ENCODE assay signal across 8 mouse cellular contexts in the genomic region with DNA sequence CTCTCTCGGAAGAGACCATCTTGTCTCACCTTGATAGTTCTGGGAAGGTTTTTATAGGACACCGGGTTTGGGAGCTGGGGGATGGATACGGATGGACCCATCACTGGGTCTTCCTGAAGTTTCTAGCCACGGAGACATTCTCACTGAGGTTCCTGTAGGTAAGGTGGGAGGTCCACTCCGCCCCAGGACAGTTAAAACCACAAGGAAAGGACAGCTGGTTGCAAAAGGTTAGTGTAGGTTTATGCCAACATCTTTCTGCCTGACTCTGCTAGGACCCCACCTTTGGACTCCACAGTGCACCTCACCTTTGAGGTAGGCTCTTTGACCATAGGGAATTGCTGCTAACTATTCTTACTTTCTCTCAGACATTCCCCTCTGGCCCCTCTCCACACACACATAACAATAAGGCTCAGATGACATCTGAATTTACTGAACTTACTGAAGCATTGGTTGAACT. TPM values are rescaled to one million over a fixed set of nuclear protein-coding genes. Genes with fewer than 3 reads are reported as not detected.
A peak's percentile ranks its signal among the peaks of the same experiment; 100 is the strongest.
DNase-seq lines count a peak whose midpoint lies in the region; ATAC-seq and TF ChIP-seq lines count a peak whose summit lies in the region.

No protein-coding gene starts in this region.

- H3K9me3 ChIP-seq in kidney, embryonic 15.5 days (replicated peaks) = no peaks in the 10 kb centered on the region
- no peaks in the 10 kb centered on the region for H3K9me3 ChIP-seq in embryonic facial prominence, embryonic 11.5 days (replicated peaks; ENCODE audit: control insufficient read depth, low read length)
- no peaks in the 10 kb centered on the region for H3K9me3 ChIP-seq in intestine, embryonic 14.5 days (ENCODE audit: control insufficient read depth, low read length)
- no peaks in the 10 kb centered on the region for H3K9me3 ChIP-seq in midbrain, postnatal 0 days (ENCODE audit: low read length)

- 0 out of 2 replicates have a peak, but pooled peaks cover 4% of the 10 kb centered on the region for H3K36me3 ChIP-seq in kidney, embryonic 15.5 days
- no peaks in the 10 kb centered on the region for H3K36me3 ChIP-seq in embryonic facial prominence, embryonic 11.5 days (replicated peaks; ENCODE audit: control insufficient read depth, insufficient read depth, low read depth, low read length)
- H3K36me3 ChIP-seq in intestine, embryonic 14.5 days (ENCODE audit: control insufficient read depth, insufficient read depth, low read length) = no peaks in the 10 kb centered on the region
- no peaks in the 10 kb centered on the region for H3K36me3 ChIP-seq in midbrain, postnatal 0 days (ENCODE audit: insufficient read depth, low read length)

- H3K4me2 ChIP-seq in kidney, embryonic 15.5 days = peak overlapping the region; percentile 64
- H3K4me2 ChIP-seq in embryonic facial prominence, embryonic 11.5 days (ENCODE audit: low read depth, low read length) = peak overlapping the region; percentile 59
- H3K4me2 ChIP-seq in intestine, embryonic 14.5 days (ENCODE audit: low read length) = peak overlapping the region; percentile 74
- peak overlapping the region; percentile 66 for H3K4me2 ChIP-seq in midbrain, postnatal 0 days (ENCODE audit: low read depth, low read length, poor library complexity, severe bottlenecking)

- DNase-seq in kidney, postnatal 25 days = no peak
- DNase-seq in embryonic facial prominence, embryonic 11.5 days (ENCODE audit: low spot score) = no peak
- DNase-seq in intestine, embryonic 14.5 days (ENCODE audit: low spot score) = no peak
- DNase-seq in midbrain, postnatal 0 days (ENCODE audit: low spot score) = no peak
- no peak for DNase-seq in c-Kit-positive CD71-positive TER-119-positive erythroid progenitor cells, embryonic 14.5 days (ENCODE audit: low spot score)
- DNase-seq in ovary, postnatal 36 days (ENCODE audit: low spot score) = no peak
- DNase-seq in adipocyte (ENCODE audit: low spot score) = no peak

- H3K4me1 ChIP-seq in kidney, embryonic 15.5 days = peaks cover 13% of the 10 kb centered on the region
- H3K4me1 ChIP-seq in embryonic facial prominence, embryonic 11.5 days (ENCODE audit: control insufficient read depth, insufficient read depth, low read length) = no peaks in the 10 kb centered on the region
- H3K4me1 ChIP-seq in intestine, embryonic 14.5 days (replicated peaks; ENCODE audit: control insufficient read depth, insufficient read depth, low read length) = no peaks in the 10 kb centered on the region; the same call in 1 of the 2 replicates
- H3K4me1 ChIP-seq in midbrain, postnatal 0 days (ENCODE audit: insufficient read depth, low read length) = 0 out of 2 replicates have a peak, but pooled peaks cover 3% of the 10 kb centered on the region

- WGBS in kidney, embryonic 15.5 days = 6% methylated on average over 5 of the region's 5 CpGs
- 10% methylated on average over 5 of the region's 5 CpGs for WGBS in embryonic facial prominence, embryonic 11.5 days
- 2% methylated on average over 5 of the region's 5 CpGs for WGBS in intestine, embryonic 14.5 days
- WGBS in midbrain, postnatal 0 days = 10% methylated on average over 5 of the region's 5 CpGs

- no peak for ATAC-seq in kidney, embryonic 15.5 days (replicated peaks; ENCODE audit: low FRiP score)
- peak; percentile 15 for ATAC-seq in embryonic facial prominence, embryonic 11.5 days (replicated peaks; ENCODE audit: insufficient number of reproducible peaks, low FRiP score, low TSS enrichment, low read depth)
- peak; percentile 30 for ATAC-seq in intestine, embryonic 14.5 days (replicated peaks; ENCODE audit: low FRiP score, low TSS enrichment, low read depth)
- no peak for ATAC-seq in midbrain, postnatal 0 days (ENCODE audit: low FRiP score)

- peak overlapping the region; percentile 74 for H3K4me3 ChIP-seq in kidney, embryonic 15.5 days (replicated peaks)
- peak overlapping the region; percentile 76 for H3K4me3 ChIP-seq in embryonic facial prominence, embryonic 11.5 days (ENCODE audit: low read depth, low read length)
- peak overlapping the region; percentile 84 for H3K4me3 ChIP-seq in intestine, embryonic 14.5 days (ENCODE audit: low read depth, low read length)
- H3K4me3 ChIP-seq in midbrain, postnatal 0 days (ENCODE audit: low read depth, low read length) = peak overlapping the region; percentile 98

- peak overlapping the region; percentile 87 for H3K9ac ChIP-seq in kidney, embryonic 15.5 days
- peak overlapping the region; percentile 98 for H3K9ac ChIP-seq in embryonic facial prominence, embryonic 11.5 days (replicated peaks; ENCODE audit: low read length)
- H3K9ac ChIP-seq in intestine, embryonic 14.5 days (ENCODE audit: low read length) = peak overlapping the region; percentile 83
- peak overlapping the region; percentile 99 for H3K9ac ChIP-seq in midbrain, postnatal 0 days (replicated peaks; ENCODE audit: low read length, poor library complexity, severe bottlenecking)

- peak overlapping the region; percentile 94 for H3K27ac ChIP-seq in kidney, embryonic 15.5 days
- H3K27ac ChIP-seq in embryonic facial prominence, embryonic 11.5 days (replicated peaks; ENCODE audit: low read depth, low read length) = no peak overlapping the region
- peak overlapping the region; percentile 90 for H3K27ac ChIP-seq in intestine, embryonic 14.5 days (ENCODE audit: low read depth)
- H3K27ac ChIP-seq in midbrain, postnatal 0 days (ENCODE audit: low read depth, low read length) = peak overlapping the region; percentile 94

- no peaks in the 10 kb centered on the region for H3K27me3 ChIP-seq in kidney, embryonic 15.5 days
- H3K27me3 ChIP-seq in embryonic facial prominence, embryonic 11.5 days (ENCODE audit: control insufficient read depth, insufficient read depth, low read length) = no peaks in the 10 kb centered on the region
- no peaks in the 10 kb centered on the region for H3K27me3 ChIP-seq in intestine, embryonic 14.5 days (replicated peaks; ENCODE audit: control insufficient read depth, insufficient read depth, low read length)
- H3K27me3 ChIP-seq in midbrain, postnatal 0 days (ENCODE audit: insufficient read depth, low read length) = no peaks in the 10 kb centered on the region

- TF ChIP-seq CTCF in midbrain, postnatal 0 days (IDR thresholded peaks at IDR 0.05) = no peak

RNA-seq across cellular contexts. Expression of a gene that starts 0.3 kb away (rescaled TPM):
- 44.8 and 48.0 TPM in 2 replicates for polyA plus RNA-seq in kidney, embryonic 15.5 days (2015; fragmentation: Nextera tagmentation; extraction: Ambion mirVana)
- 55.8 and 60.8 TPM in 2 replicates for polyA plus RNA-seq in embryonic facial prominence, embryonic 11.5 days (2014; fragmentation: Nextera tagmentation; extraction: Ambion mirVana)
- 17.9 and 21.5 TPM in 2 replicates for polyA plus RNA-seq in intestine, embryonic 14.5 days (2014; fragmentation: Nextera tagmentation; extraction: Ambion mirVana)
- 269 and 319 TPM in 2 replicates for total RNA-seq in midbrain, postnatal 0 days (2014; rRNA removed)
- 182 and 188 TPM in 2 replicates for polyA plus RNA-seq in midbrain, postnatal 0 days (2015; fragmentation: Nextera tagmentation; extraction: Ambion mirVana)

RNA-seq across cellular contexts. Expression of a gene that starts 24.9 kb away (rescaled TPM):
- polyA plus RNA-seq in kidney, embryonic 15.5 days (2015; fragmentation: Nextera tagmentation; extraction: Ambion mirVana) = 0.14 TPM in 1 of 2 replicates, not detected in the other
- not detected in 2 replicates for polyA plus RNA-seq in embryonic facial prominence, embryonic 11.5 days (2014; fragmentation: Nextera tagmentation; extraction: Ambion mirVana)
- polyA plus RNA-seq in intestine, embryonic 14.5 days (2014; fragmentation: Nextera tagmentation; extraction: Ambion mirVana) = not detected in 2 replicates
- not detected in 2 replicates for total RNA-seq in midbrain, postnatal 0 days (2014; rRNA removed)
- polyA plus RNA-seq in midbrain, postnatal 0 days (2015; fragmentation: Nextera tagmentation; extraction: Ambion mirVana) = not detected in 2 replicates

Comparison
In these comparisons a context has a peak if more than half of its experiments do, and no peak if none do; other contexts are left out.
1. ATAC-seq: peak in embryonic facial prominence, embryonic 11.5 days (single experiment) and intestine, embryonic 14.5 days (single experiment); none in kidney, embryonic 15.5 days (single experiment) and midbrain, postnatal 0 days (single experiment).
2. Peak in every context shown above with its lines, with median percentiles within 50 percentile points of each other: H3K4me2 ChIP-seq, H3K4me3 ChIP-seq and H3K9ac ChIP-seq.